Mouse (Mus musculus) MEL (cell line): ENCODE data around the gene Atxn7l3.

ENCODE experiments used
- CHD2 ChIP-seq: IDR thresholded peaks from 2 replicates; pipeline ENCODE4 v1.6.1; 2011; ENCODE audit warnings: low read length, improper control_type of control experiment
- CTCF ChIP-seq, 3 experiments: IDR thresholded peaks in 2 of 3; conservative IDR thresholded peaks in 1 of 3; 2 replicates each; pipeline ENCODE4 v1.5.1; 2011 to 2012; ENCODE audit warnings: low read length in 3 of 3, low read depth in 2 of 3, mild to moderate bottlenecking in 2 of 3, improper control_type of control experiment in 1 of 3, inconsistent platforms in 1 of 3, mixed read lengths in 1 of 3, moderate library complexity in 1 of 3; ENCODE audit not compliant: control insufficient read depth in 1 of 3, insufficient read depth in 1 of 3, poor library complexity in 1 of 3, severe bottlenecking in 1 of 3
- EP300 ChIP-seq, 2 experiments: IDR thresholded peaks; 2 replicates each; pipeline ENCODE4 v1.6.1; 2011; ENCODE audit warnings: improper control_type of control experiment in 2 of 2, low read length in 2 of 2, low read depth in 1 of 2, mild to moderate bottlenecking in 1 of 2
- ETS1 ChIP-seq: IDR thresholded peaks from 2 replicates; pipeline ENCODE4 v1.6.1; 2012; ENCODE audit warnings: low read depth, mild to moderate bottlenecking, inconsistent platforms, low read length, improper control_type of control experiment, moderate library complexity
- GATA1 ChIP-seq: IDR thresholded peaks from 2 replicates; pipeline ENCODE4 v1.6.1; 2011; ENCODE audit warnings: low read depth, low read length, improper control_type of control experiment
- MAFK ChIP-seq: IDR thresholded peaks from 2 replicates; pipeline ENCODE4 v1.6.1; 2011; ENCODE audit warnings: low read depth, mild to moderate bottlenecking, low read length, improper control_type of control experiment, borderline replicate concordance
- MAX ChIP-seq: IDR thresholded peaks from 2 replicates; pipeline ENCODE4 v1.6.1; 2011; ENCODE audit warnings: low read length, improper control_type of control experiment
- POLR2A ChIP-seq, 2 experiments: IDR thresholded peaks; 2 replicates each; pipeline ENCODE4 v1.6.1; 2011 to 2012; ENCODE audit warnings: low read length in 2 of 2, mild to moderate bottlenecking in 2 of 2, control low read depth in 1 of 2, improper control_type of control experiment in 1 of 2, low read depth in 1 of 2, moderate library complexity in 1 of 2; ENCODE audit not compliant: control insufficient read depth in 1 of 2, insufficient read depth in 1 of 2, poor library complexity in 1 of 2
- SIN3A ChIP-seq: IDR thresholded peaks from 2 replicates; pipeline ENCODE4 v1.6.1; 2012; ENCODE audit warnings: low read length, improper control_type of control experiment, inconsistent platforms
- USF1 ChIP-seq: IDR thresholded peaks from 2 replicates; pipeline ENCODE4 v1.6.1; 2014; ENCODE audit warnings: low read depth, mild to moderate bottlenecking, inconsistent platforms, low read length, improper control_type of control experiment, moderate library complexity

GRCm38 (mm10) chr11:102246871-102247270 is 49.6 kb downstream of the Atxn7l3 start:
- TF ChIP-seq POLR2A (IDR thresholded peaks at IDR 0.05; ENCODE audit: control insufficient read depth in 1 of 2, insufficient read depth in 1 of 2, low read depth in 1 of 2, low read length in 2 of 2, poor library complexity in 1 of 2): no peak
- no peak for TF ChIP-seq CHD2
- no peak for TF ChIP-seq USF1
- no peak for TF ChIP-seq MAFK
- TF ChIP-seq GATA1: no peak
- peak; percentile 47 to 64 (median 49) for TF ChIP-seq CTCF (IDR thresholded peaks at IDR 0.05 in 2 of 3, conservative IDR thresholded peaks at IDR 0.05 in 1 of 3; ENCODE audit: control insufficient read depth in 1 of 3, insufficient read depth in 1 of 3, low read depth in 2 of 3, low read length in 3 of 3, poor library complexity in 1 of 3, severe bottlenecking in 1 of 3)
- no peak for TF ChIP-seq EP300 (IDR thresholded peaks at IDR 0.05; ENCODE audit: low read depth in 1 of 2, low read length in 2 of 2)
- TF ChIP-seq MAX: no peak
- TF ChIP-seq ETS1: no peak
- TF ChIP-seq SIN3A: no peak; the same call in 1 of the 2 replicates
